Mouse (Mus musculus): ENCODE measurements around the gene Gfpt1.

GRCm38 (mm10) chr6:87043131-87043516 is 478 bp downstream of the Gfpt1 start:
- TF ChIP-seq CTCF (IDR thresholded peaks at IDR 0.05; ENCODE audit: insufficient read depth, low read length): no peak
- TF ChIP-seq POLR2A (IDR thresholded peaks at IDR 0.05; ENCODE audit: borderline replicate concordance, extremely low read depth, low read depth, low read length): no peak
